Mouse (Mus musculus): Measurements from ENCODE around the gene Ppp2r3a. TPM values are rescaled to one million over a fixed set of nuclear protein-coding genes. Genes with fewer than 3 reads are reported as not detected.

Ppp2r3a gene
- total and polyA plus RNA-seq, 2 experiments, result 2.3 to 14.3 TPM

DNA sequence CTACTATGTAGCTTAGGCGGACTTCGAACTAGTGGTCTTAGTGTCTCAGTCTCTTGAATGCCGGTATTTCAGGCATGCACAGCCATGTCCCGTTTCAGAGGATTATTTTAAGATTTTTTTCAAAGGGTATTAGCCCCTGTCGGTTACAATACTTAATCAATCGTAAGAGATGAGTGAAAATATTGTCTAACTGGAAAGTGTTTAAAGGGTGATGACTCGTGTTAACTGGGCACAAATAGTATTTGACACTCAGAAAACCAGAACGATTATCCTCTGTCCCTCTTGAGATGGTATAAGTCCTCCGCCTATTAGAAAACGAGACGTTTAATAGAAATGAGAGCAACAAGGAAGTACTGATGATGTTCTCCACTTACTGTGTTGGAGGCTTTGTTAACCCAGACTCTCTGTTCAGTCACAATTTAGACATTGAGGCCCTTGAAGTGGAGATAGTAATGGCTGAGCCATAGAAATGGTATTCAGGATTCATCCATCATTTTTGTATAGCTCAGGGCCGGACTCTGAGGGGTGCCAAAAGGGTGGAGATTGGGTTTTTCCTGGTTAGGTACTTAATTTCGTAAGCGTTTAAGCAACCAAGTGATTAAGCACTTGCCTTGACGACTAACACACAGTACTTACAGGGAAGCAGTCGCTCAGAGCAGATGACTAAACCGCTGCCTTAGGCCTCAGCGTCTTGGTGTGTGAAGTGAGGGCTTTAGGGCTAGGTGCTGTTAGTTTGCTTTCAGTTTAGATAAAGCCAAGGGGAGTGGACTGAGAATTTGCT lies 175.3 kb downstream of the Ppp2r3a start:
- H3K4me1 ChIP-seq (ENCODE audit: control insufficient read depth, insufficient read depth, low read length), result peaks cover 21% of the 10 kb centered on the region
- H3K4me3 ChIP-seq (ENCODE audit: insufficient read depth, low read depth, low read length), result peak overlapping the region; percentile 85
- H3K27ac ChIP-seq (replicated peaks; ENCODE audit: insufficient read depth, low read depth, low read length), result peak overlapping the region; percentile 46
- H3K9ac ChIP-seq (ENCODE audit: low read depth, low read length), result peak overlapping the region; percentile 73
- DNase-seq (ENCODE audit: extremely low read depth, low read depth, low spot score), result peak; percentile 73
- peaks cover 50% of the 10 kb centered on the region for H3K79me2 ChIP-seq (ENCODE audit: control insufficient read depth, insufficient read depth, low read length)
- no peaks in the 10 kb centered on the region for H3K27me3 ChIP-seq (ENCODE audit: control insufficient read depth, insufficient read depth, low read length)
- peaks cover 2% of the 10 kb centered on the region; the same call in 1 of the 2 replicates for H3K36me3 ChIP-seq (ENCODE audit: control insufficient read depth, insufficient read depth, low read length)
- TF ChIP-seq POLR2A (IDR thresholded peaks at IDR 0.05; ENCODE audit: extremely low read depth, insufficient read depth, low read length), result no peak
- TF ChIP-seq CTCF (IDR thresholded peaks at IDR 0.05; ENCODE audit: low read depth, low read length), result no peak
- WGBS, result under 1% methylated on average over 18 of the region's 18 CpGs

- TF ChIP-seq CTCF (IDR thresholded peaks at IDR 0.05; ENCODE audit: low read depth, low read length), result no peak
- no peak for TF ChIP-seq POLR2A (IDR thresholded peaks at IDR 0.05; ENCODE audit: extremely low read depth, insufficient read depth, low read length)
- H3K9ac ChIP-seq (ENCODE audit: low read depth, low read length), result peak overlapping the region; percentile 32
- H3K4me1 ChIP-seq (ENCODE audit: control insufficient read depth, insufficient read depth, low read length), result peaks cover 19% of the 10 kb centered on the region
- 0 out of 2 replicates have a peak overlapping the region, but pooled peaks have one; percentile 99 for H3K27ac ChIP-seq (replicated peaks; ENCODE audit: insufficient read depth, low read depth, low read length)
- peaks cover 2% of the 10 kb centered on the region; the same call in 1 of the 2 replicates for H3K36me3 ChIP-seq (ENCODE audit: control insufficient read depth, insufficient read depth, low read length)
- H3K27me3 ChIP-seq (ENCODE audit: control insufficient read depth, insufficient read depth, low read length), result no peaks in the 10 kb centered on the region
- peaks cover 47% of the 10 kb centered on the region for H3K79me2 ChIP-seq (ENCODE audit: control insufficient read depth, insufficient read depth, low read length)
- DNase-seq (ENCODE audit: extremely low read depth, low read depth, low spot score), result no peak
- 0% methylated on average over 8 of the region's 8 CpGs for WGBS
- peak overlapping the region; percentile 85 for H3K4me3 ChIP-seq (ENCODE audit: insufficient read depth, low read depth, low read length)
Observed at GRCm38 (mm10) chr9:101075694-101076093, 175.9 kb downstream of the Ppp2r3a start.

DNA sequence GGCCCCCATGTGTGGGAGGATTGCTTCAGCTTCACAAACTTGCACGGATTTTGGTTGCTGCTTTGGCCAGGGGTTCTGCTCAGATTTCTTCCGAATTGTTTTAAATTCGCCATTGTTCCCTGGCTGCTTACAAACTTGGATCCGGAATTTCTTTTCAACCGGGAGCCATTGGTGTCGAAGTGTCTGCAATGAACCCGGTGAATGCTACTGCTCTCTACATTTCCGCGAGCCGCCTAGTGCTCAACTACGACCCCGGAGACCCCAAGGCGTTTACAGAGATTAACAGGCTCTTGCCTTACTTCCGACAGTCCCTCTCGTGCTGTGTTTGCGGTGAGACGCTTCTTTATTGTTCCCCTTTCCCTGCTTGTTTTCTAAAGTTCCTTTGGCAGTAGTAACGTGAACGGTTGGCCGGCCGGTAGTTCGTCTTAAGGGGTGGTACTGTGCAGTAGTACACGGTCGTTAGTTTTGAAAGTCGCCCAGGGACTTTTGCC lies 176.5 kb downstream of the Ppp2r3a start:
- TF ChIP-seq CTCF (IDR thresholded peaks at IDR 0.05; ENCODE audit: low read depth, low read length), result no peak
- WGBS, result under 1% methylated on average over 25 of the region's 25 CpGs
- peak; percentile 65 for DNase-seq (ENCODE audit: extremely low read depth, low read depth, low spot score)
- H3K9ac ChIP-seq (ENCODE audit: low read depth, low read length), result peak overlapping the region; percentile 100
- H3K79me2 ChIP-seq (ENCODE audit: control insufficient read depth, insufficient read depth, low read length), result peaks cover 45% of the 10 kb centered on the region
- no peaks in the 10 kb centered on the region for H3K36me3 ChIP-seq (ENCODE audit: control insufficient read depth, insufficient read depth, low read length)
- H3K27me3 ChIP-seq (ENCODE audit: control insufficient read depth, insufficient read depth, low read length), result no peaks in the 10 kb centered on the region
- peaks cover 19% of the 10 kb centered on the region for H3K4me1 ChIP-seq (ENCODE audit: control insufficient read depth, insufficient read depth, low read length)
- peak overlapping the region; percentile 85 for H3K4me3 ChIP-seq (ENCODE audit: insufficient read depth, low read depth, low read length)
- peak overlapping the region; percentile 99 for H3K27ac ChIP-seq (replicated peaks; ENCODE audit: insufficient read depth, low read depth, low read length)

- Histone ChIP-seq H3K36me3 (ENCODE audit: control insufficient read depth, insufficient read depth, low read length) (no peaks in the 10 kb centered on the region), H3K27ac (replicated peaks; ENCODE audit: insufficient read depth, low read depth, low read length) (peak overlapping the region; percentile 99), H3K79me2 (ENCODE audit: control insufficient read depth, insufficient read depth, low read length) (peaks cover 40% of the 10 kb centered on the region; the same call in 1 of the 2 replicates), H3K27me3 (ENCODE audit: control insufficient read depth, insufficient read depth, low read length) (no peaks in the 10 kb centered on the region), H3K4me3 (ENCODE audit: insufficient read depth, low read depth, low read length) (peak overlapping the region; percentile 85), H3K4me1 (ENCODE audit: control insufficient read depth, insufficient read depth, low read length) (peaks cover 17% of the 10 kb centered on the region), H3K9ac (ENCODE audit: low read depth, low read length) (peak overlapping the region; percentile 100)
- under 1% methylated on average over 90 of the region's 100 CpGs for WGBS
- TF ChIP-seq POLR2A (IDR thresholded peaks at IDR 0.05; ENCODE audit: extremely low read depth, insufficient read depth, low read length), result peak; percentile 34; the same call in 1 of the 2 replicates
- no peak for TF ChIP-seq CTCF (IDR thresholded peaks at IDR 0.05; ENCODE audit: low read depth, low read length)
- DNase-seq (ENCODE audit: extremely low read depth, low read depth, low spot score), result no peak
Observed at GRCm38 (mm10) chr9:101074332-101075021, 177.1 kb downstream of the Ppp2r3a start.

- 0% methylated on average over 39 of the region's 43 CpGs for WGBS
Observed at GRCm38 (mm10) chr9:101073987-101074331, 177.6 kb downstream of the Ppp2r3a start, which contains the start of gene Msl2. TSS of gene Msl2 (plus strand) at chr9:101074101.

More at GRCm38 (mm10) chr9:101073987-101074331, 177.6 kb downstream of the Ppp2r3a start, which contains the start of gene Msl2:
- H3K4me3 ChIP-seq (ENCODE audit: insufficient read depth, low read depth, low read length), result peak within 1 kb of the TSS; percentile 85
- H3K9ac ChIP-seq (ENCODE audit: low read depth, low read length), result peak within 1 kb of the TSS; percentile 100
- H3K36me3 ChIP-seq (ENCODE audit: control insufficient read depth, insufficient read depth, low read length), result no peaks in the 10 kb centered on the region
- peak within 1 kb of the TSS; percentile 99 for H3K27ac ChIP-seq (replicated peaks; ENCODE audit: insufficient read depth, low read depth, low read length)
- peaks cover 12% of the 10 kb centered on the region for H3K4me1 ChIP-seq (ENCODE audit: control insufficient read depth, insufficient read depth, low read length)
- no peak for DNase-seq (ENCODE audit: extremely low read depth, low read depth, low spot score)
- no peak for TF ChIP-seq CTCF (IDR thresholded peaks at IDR 0.05; ENCODE audit: low read depth, low read length)
- TF ChIP-seq POLR2A (IDR thresholded peaks at IDR 0.05; ENCODE audit: extremely low read depth, insufficient read depth, low read length), result peak; percentile 80
- H3K27me3 ChIP-seq (ENCODE audit: control insufficient read depth, insufficient read depth, low read length), result no peaks in the 10 kb centered on the region
- peaks cover 35% of the 10 kb centered on the region; the same call in 1 of the 2 replicates for H3K79me2 ChIP-seq (ENCODE audit: control insufficient read depth, insufficient read depth, low read length)

All from liver, adult 2 months (tissue).